Mouse (Mus musculus): ENCODE results near the gene Klhl26. TPM values are rescaled to one million over a fixed set of nuclear protein-coding genes. Genes with fewer than 3 reads are reported as not detected.

The Klhl26 gene
- total RNA-seq, 2 experiments from 2014 or later: 18.7 to 20.4 TPM

GRCm38 (mm10) chr8:70481908-70482307 is 5.1 kb upstream of the Klhl26 start:
- no peak for DNase-seq (ENCODE audit: low spot score in 2 of 2)

- no peak for DNase-seq (ENCODE audit: low spot score in 2 of 2)
Measured at GRCm38 (mm10) chr8:70477269-70477982, 658 bp upstream of the Klhl26 start.

- no peak for DNase-seq (ENCODE audit: low spot score in 2 of 2)
Measured at GRCm38 (mm10) chr8:70471856-70472255, 4.9 kb downstream of the Klhl26 start.

GRCm38 (mm10) chr8:70469938-70470337 is 6.8 kb downstream of the Klhl26 start:
- DNase-seq (ENCODE audit: low spot score in 2 of 2): no peak

- DNase-seq (ENCODE audit: low spot score in 2 of 2): no peak
Measured at GRCm38 (mm10) chr8:70469295-70469916, 7.4 kb downstream of the Klhl26 start.

- DNase-seq (ENCODE audit: low spot score in 2 of 2): no peak
Measured at GRCm38 (mm10) chr8:70468733-70469132, 8.0 kb downstream of the Klhl26 start.

- no peak for DNase-seq (ENCODE audit: low spot score in 2 of 2)
Measured at GRCm38 (mm10) chr8:70467907-70468306, 8.9 kb downstream of the Klhl26 start.

- no peak for DNase-seq (ENCODE audit: low spot score in 2 of 2)
Measured at GRCm38 (mm10) chr8:70467229-70467725, 9.5 kb downstream of the Klhl26 start.

- no peak for DNase-seq (ENCODE audit: low spot score in 2 of 2)
Measured at GRCm38 (mm10) chr8:70466771-70467170, 10.0 kb downstream of the Klhl26 start.

GRCm38 (mm10) chr8:70466305-70466704 is 10.5 kb downstream of the Klhl26 start:
- DNase-seq (ENCODE audit: low spot score in 2 of 2): no peak

GRCm38 (mm10) chr8:70465701-70466100 is 11.1 kb downstream of the Klhl26 start:
- no peak for DNase-seq (ENCODE audit: low spot score in 2 of 2)

GRCm38 (mm10) chr8:70464162-70464561 is 12.6 kb downstream of the Klhl26 start:
- DNase-seq (ENCODE audit: low spot score in 2 of 2): no peak

- DNase-seq (ENCODE audit: low spot score in 2 of 2): no peak
Measured at GRCm38 (mm10) chr8:70463306-70463705, 13.5 kb downstream of the Klhl26 start.

GRCm38 (mm10) chr8:70462516-70462813 is 14.3 kb downstream of the Klhl26 start:
- no peak for DNase-seq (ENCODE audit: low spot score in 2 of 2)

- no peak for DNase-seq (ENCODE audit: low spot score in 2 of 2)
Measured at GRCm38 (mm10) chr8:70461765-70462515, 14.8 kb downstream of the Klhl26 start.

- DNase-seq (ENCODE audit: low spot score in 2 of 2): no peak
Measured at GRCm38 (mm10) chr8:70460606-70461005, 16.2 kb downstream of the Klhl26 start.

- no peak for DNase-seq (ENCODE audit: low spot score in 2 of 2)
Measured at GRCm38 (mm10) chr8:70460199-70460598, 16.6 kb downstream of the Klhl26 start.

GRCm38 (mm10) chr8:70459636-70460035 is 17.1 kb downstream of the Klhl26 start:
- no peak for DNase-seq (ENCODE audit: low spot score in 2 of 2)

- DNase-seq (ENCODE audit: low spot score in 2 of 2): no peak
Measured at GRCm38 (mm10) chr8:70458462-70458861, 18.3 kb downstream of the Klhl26 start.

GRCm38 (mm10) chr8:70457882-70458281 is 18.9 kb downstream of the Klhl26 start:
- DNase-seq (ENCODE audit: low spot score in 2 of 2): no peak

GRCm38 (mm10) chr8:70456996-70457395 is 19.8 kb downstream of the Klhl26 start:
- DNase-seq (ENCODE audit: low spot score in 2 of 2): no peak

GRCm38 (mm10) chr8:70453852-70454251 is 22.9 kb downstream of the Klhl26 start:
- DNase-seq (ENCODE audit: low spot score in 2 of 2): no peak

Data from adrenal gland, postnatal 4 days (tissue).